Mouse (Mus musculus): ENCODE data around the gene Hmga2. TPM values are rescaled to one million over a fixed set of nuclear protein-coding genes. Genes with fewer than 3 reads are reported as not detected.
"Not testable (repeated sequence)": the region's sequence is repeated elsewhere in the genome, so short reads cannot be mapped to it uniquely, and the experiment has no call there.

The Hmga2 gene
- polyA plus RNA-seq, 1 experiment from 2014 or later = 4.6 TPM

DNA sequence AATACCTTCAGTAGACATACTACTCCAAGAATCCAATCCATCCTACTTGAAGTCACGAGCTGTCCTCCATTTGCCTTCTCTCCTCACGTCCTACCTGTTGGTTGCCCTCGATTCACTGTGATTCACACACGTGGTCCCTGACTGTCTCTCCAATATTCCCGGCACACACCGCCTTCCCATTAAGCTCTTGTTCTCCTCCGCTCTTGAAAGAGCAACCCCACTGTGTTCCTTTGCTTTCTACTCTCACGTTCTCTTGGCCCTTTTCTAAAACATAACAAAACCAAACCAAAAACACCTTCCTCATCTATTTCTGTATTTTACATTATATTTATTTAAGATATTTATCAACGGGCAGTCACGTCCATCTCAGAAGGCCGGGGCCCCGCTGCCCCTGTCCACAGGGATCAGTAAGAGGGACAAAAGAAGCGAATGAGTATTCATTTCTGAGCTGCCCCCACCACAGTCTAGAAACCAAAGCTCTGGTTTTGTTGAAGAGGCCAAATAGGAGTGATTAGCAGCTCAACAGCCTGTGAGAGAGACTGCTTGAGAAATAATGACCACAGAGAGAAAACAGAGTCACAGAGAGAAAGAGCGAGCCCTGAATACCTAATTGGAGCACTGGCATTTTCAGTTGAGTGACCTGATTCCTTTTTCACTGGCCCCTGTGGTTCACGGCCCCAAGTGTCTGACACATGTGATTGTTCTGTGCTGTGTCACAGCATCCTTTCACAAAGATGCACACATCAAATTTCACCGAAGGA lies 131.5 kb downstream of the Hmga2 start:
- WGBS = 84% methylated on average over 16 of the region's 16 CpGs
- Histone ChIP-seq H3K27me3 (ENCODE audit: control insufficient read depth, insufficient read depth, low read length) (no peaks in the 10 kb centered on the region), H3K4me1 (ENCODE audit: control insufficient read depth in 2 of 2, insufficient read depth in 2 of 2, low read length in 2 of 2) (no peaks in the 10 kb centered on the region), H3K4me2 (ENCODE audit: low read length) (no peak overlapping the region), H3K36me3 (ENCODE audit: control insufficient read depth, insufficient read depth, low read length) (no peaks in the 10 kb centered on the region), H3K9ac (ENCODE audit: low read length) (no peak overlapping the region), H3K27ac (replicated peaks in 1 of 2; ENCODE audit: control insufficient read depth in 1 of 2, insufficient read depth in 1 of 2, low read depth in 2 of 2, low read length in 2 of 2) (no peak overlapping the region), H3K4me3 (ENCODE audit: control insufficient read depth in 1 of 2, insufficient read depth in 1 of 2, low read depth in 1 of 2, low read length in 2 of 2) (no peak overlapping the region), H3K9me3 (ENCODE audit: control insufficient read depth, low read length) (no peaks in the 10 kb centered on the region)
- ATAC-seq (ENCODE audit: insufficient number of reproducible peaks, insufficient read depth, low FRiP score, low read depth) = no peak

DNA sequence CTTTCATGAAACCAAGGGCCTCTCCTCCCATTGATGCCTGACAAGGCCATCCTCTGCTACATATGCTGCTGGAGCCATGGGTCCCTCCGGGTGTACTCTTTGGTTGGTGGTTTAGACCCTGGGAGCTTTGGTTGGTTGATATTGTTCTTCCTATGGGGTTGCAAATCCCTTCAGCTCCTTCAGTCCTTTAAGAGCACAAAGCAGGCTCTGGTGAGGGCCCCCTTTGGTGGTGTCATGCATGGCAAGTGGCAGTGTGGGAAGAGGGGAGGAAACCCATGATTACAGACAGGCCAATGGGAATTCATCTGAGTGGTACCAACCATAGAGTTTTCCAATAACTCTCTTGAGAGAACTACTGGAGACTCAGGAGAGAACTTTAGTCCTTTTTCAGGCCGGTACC lies 136.4 kb downstream of the Hmga2 start:
- 87% methylated on average over 2 of the region's 2 CpGs for whole genome bisulfite sequencing
- not testable (repeated sequence) for H3K27ac ChIP-seq (replicated peaks in 1 of 2; ENCODE audit: control insufficient read depth in 1 of 2, insufficient read depth in 1 of 2, low read depth in 2 of 2, low read length in 2 of 2); H3K36me3 ChIP-seq (ENCODE audit: control insufficient read depth, insufficient read depth, low read length)

DNA sequence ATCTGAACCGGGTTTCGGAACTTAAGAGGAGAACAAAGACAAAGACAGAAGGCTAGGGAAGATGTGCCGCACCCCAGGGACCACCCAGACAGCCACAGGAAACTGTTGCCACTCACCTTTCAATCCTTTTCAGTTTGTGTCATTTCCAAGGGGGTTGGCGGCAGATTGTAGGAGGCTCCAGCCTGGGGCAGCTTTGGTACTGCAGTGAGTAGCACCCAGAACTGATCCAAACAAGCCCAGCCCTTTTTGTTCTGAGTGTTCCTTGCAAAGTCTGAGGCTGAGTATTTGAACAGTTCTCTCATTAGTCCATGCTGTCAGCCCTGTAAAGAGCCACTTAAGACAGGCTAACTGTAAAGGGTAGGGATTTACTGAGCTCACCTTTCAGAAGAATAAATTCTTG lies 136.9 kb downstream of the Hmga2 start:
- no peaks in the 10 kb centered on the region for H3K36me3 ChIP-seq (ENCODE audit: control insufficient read depth, insufficient read depth, low read length)
- no peaks in the 10 kb centered on the region for H3K4me1 ChIP-seq (ENCODE audit: control insufficient read depth in 2 of 2, insufficient read depth in 2 of 2, low read length in 2 of 2)
- no peak overlapping the region for H3K4me3 ChIP-seq (ENCODE audit: control insufficient read depth in 1 of 2, insufficient read depth in 1 of 2, low read depth in 1 of 2, low read length in 2 of 2)
- H3K9me3 ChIP-seq (ENCODE audit: control insufficient read depth, low read length) = no peaks in the 10 kb centered on the region
- no peak for ATAC-seq (ENCODE audit: insufficient number of reproducible peaks, insufficient read depth, low FRiP score, low read depth)
- 76% methylated on average over 4 of the region's 4 CpGs for WGBS
- H3K4me2 ChIP-seq (ENCODE audit: low read length) = no peak overlapping the region
- no peak overlapping the region for H3K9ac ChIP-seq (ENCODE audit: low read length)
- H3K27me3 ChIP-seq (ENCODE audit: control insufficient read depth, insufficient read depth, low read length) = no peaks in the 10 kb centered on the region
- no peak overlapping the region for H3K27ac ChIP-seq (replicated peaks in 1 of 2; ENCODE audit: control insufficient read depth in 1 of 2, insufficient read depth in 1 of 2, low read depth in 2 of 2, low read length in 2 of 2)

More for the DNA sequence above, 136.4 kb downstream of the Hmga2 start:
- H3K27me3 ChIP-seq (ENCODE audit: control insufficient read depth, insufficient read depth, low read length); H3K9me3 ChIP-seq (ENCODE audit: control insufficient read depth, low read length); H3K9ac ChIP-seq (ENCODE audit: low read length); H3K4me2 ChIP-seq (ENCODE audit: low read length); H3K4me3 ChIP-seq (ENCODE audit: control insufficient read depth in 1 of 2, insufficient read depth in 1 of 2, low read depth in 1 of 2, low read length in 2 of 2); ATAC-seq (ENCODE audit: insufficient number of reproducible peaks, insufficient read depth, low FRiP score, low read depth); H3K4me1 ChIP-seq (ENCODE audit: control insufficient read depth in 2 of 2, insufficient read depth in 2 of 2, low read length in 2 of 2): not testable (repeated sequence)

DNA sequence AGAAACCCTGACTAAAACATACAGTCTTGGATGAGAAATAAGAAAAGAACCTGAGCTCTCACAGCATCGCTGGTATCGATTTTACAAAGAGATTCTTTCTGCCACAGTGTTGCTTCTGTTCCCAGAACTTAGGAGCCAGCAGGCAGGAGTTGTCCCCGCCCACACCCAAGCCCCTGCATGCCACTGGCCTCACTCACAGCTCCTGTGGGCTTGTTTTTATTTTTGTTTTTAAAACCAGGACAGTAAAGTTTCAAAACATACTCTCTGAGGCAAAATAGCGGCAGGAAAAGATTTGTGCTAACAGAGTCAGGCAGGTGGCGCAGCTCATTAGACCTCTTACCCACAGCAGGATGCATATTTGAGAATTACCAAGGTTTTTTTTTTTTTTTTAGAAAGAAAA lies 137.4 kb downstream of the Hmga2 start:
- no peaks in the 10 kb centered on the region for H3K4me1 ChIP-seq (ENCODE audit: control insufficient read depth in 2 of 2, insufficient read depth in 2 of 2, low read length in 2 of 2)
- no peak overlapping the region for H3K4me2 ChIP-seq (ENCODE audit: low read length)
- no peaks in the 10 kb centered on the region for H3K27me3 ChIP-seq (ENCODE audit: control insufficient read depth, insufficient read depth, low read length)
- no peak overlapping the region for H3K4me3 ChIP-seq (ENCODE audit: control insufficient read depth in 1 of 2, insufficient read depth in 1 of 2, low read depth in 1 of 2, low read length in 2 of 2)
- no peak for ATAC-seq (ENCODE audit: insufficient number of reproducible peaks, insufficient read depth, low FRiP score, low read depth)
- no peaks in the 10 kb centered on the region for H3K9me3 ChIP-seq (ENCODE audit: control insufficient read depth, low read length)
- 72% methylated on average over 5 of the region's 5 CpGs for WGBS
- no peaks in the 10 kb centered on the region for H3K36me3 ChIP-seq (ENCODE audit: control insufficient read depth, insufficient read depth, low read length)
- H3K9ac ChIP-seq (ENCODE audit: low read length) = no peak overlapping the region
- no peak overlapping the region for H3K27ac ChIP-seq (replicated peaks in 1 of 2; ENCODE audit: control insufficient read depth in 1 of 2, insufficient read depth in 1 of 2, low read depth in 2 of 2, low read length in 2 of 2)

DNA sequence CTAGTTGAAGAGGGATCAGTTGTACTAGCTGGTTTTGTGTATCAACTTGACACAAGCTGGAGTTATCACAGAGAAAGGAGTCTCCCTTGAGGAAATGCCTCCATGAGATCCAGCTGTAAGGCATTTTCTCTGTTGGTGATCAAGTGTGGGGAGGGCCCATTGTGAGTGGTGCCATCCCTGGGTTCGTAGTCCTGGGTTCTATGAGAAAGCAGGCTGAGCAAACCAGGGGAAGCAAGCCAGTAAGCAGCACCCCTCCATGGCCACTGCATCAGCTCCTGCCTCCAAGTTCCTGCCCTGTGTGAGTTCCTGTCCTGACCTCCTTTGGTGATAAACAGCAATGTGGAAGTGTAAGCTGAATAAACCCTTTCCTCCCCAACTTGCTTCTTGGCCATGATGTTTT lies 137.8 kb downstream of the Hmga2 start:
- not testable (repeated sequence) for H3K4me3 ChIP-seq (ENCODE audit: control insufficient read depth in 1 of 2, insufficient read depth in 1 of 2, low read depth in 1 of 2, low read length in 2 of 2); H3K4me2 ChIP-seq (ENCODE audit: low read length); H3K9ac ChIP-seq (ENCODE audit: low read length); ATAC-seq (ENCODE audit: insufficient number of reproducible peaks, insufficient read depth, low FRiP score, low read depth); H3K27me3 ChIP-seq (ENCODE audit: control insufficient read depth, insufficient read depth, low read length); H3K4me1 ChIP-seq (ENCODE audit: control insufficient read depth in 2 of 2, insufficient read depth in 2 of 2, low read length in 2 of 2); H3K9me3 ChIP-seq (ENCODE audit: control insufficient read depth, low read length); H3K27ac ChIP-seq (replicated peaks in 1 of 2; ENCODE audit: control insufficient read depth in 1 of 2, insufficient read depth in 1 of 2, low read depth in 2 of 2, low read length in 2 of 2); H3K36me3 ChIP-seq (ENCODE audit: control insufficient read depth, insufficient read depth, low read length)
- WGBS = 91% methylated on average over 1 of the region's 1 CpGs

DNA sequence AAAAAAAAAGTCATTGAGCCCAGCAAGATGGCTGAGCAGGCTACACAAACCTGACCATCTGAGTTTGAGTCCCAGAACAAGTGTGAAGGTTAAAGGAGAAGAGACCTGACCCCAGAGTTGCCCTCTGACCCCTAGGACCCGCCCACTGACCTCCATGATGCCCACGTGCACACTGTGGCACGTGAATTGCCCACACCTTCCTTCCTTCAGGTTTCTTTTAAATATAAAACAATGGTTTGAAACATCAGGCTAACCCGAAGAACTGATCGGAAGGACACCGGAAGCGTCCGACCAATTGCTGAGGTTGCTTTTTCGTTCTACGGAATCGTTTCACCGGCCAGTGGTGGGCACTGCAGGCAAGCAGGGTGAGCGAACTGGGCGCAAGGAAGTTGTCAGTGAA lies 148.3 kb downstream of the Hmga2 start:
- H3K4me2 ChIP-seq (ENCODE audit: low read length) = no peak overlapping the region
- H3K9me3 ChIP-seq (ENCODE audit: control insufficient read depth, low read length) = no peaks in the 10 kb centered on the region
- WGBS = 93% methylated on average over 14 of the region's 14 CpGs
- H3K36me3 ChIP-seq (ENCODE audit: control insufficient read depth, insufficient read depth, low read length) = no peaks in the 10 kb centered on the region
- no peak overlapping the region for H3K27ac ChIP-seq (replicated peaks in 1 of 2; ENCODE audit: control insufficient read depth in 1 of 2, insufficient read depth in 1 of 2, low read depth in 2 of 2, low read length in 2 of 2)
- H3K4me1 ChIP-seq (ENCODE audit: control insufficient read depth in 2 of 2, insufficient read depth in 2 of 2, low read length in 2 of 2) = no peaks in the 10 kb centered on the region
- no peak overlapping the region for H3K4me3 ChIP-seq (ENCODE audit: control insufficient read depth in 1 of 2, insufficient read depth in 1 of 2, low read depth in 1 of 2, low read length in 2 of 2)
- no peaks in the 10 kb centered on the region for H3K27me3 ChIP-seq (ENCODE audit: control insufficient read depth, insufficient read depth, low read length)
- H3K9ac ChIP-seq (ENCODE audit: low read length) = no peak overlapping the region
- ATAC-seq (ENCODE audit: insufficient number of reproducible peaks, insufficient read depth, low FRiP score, low read depth) = no peak

DNA sequence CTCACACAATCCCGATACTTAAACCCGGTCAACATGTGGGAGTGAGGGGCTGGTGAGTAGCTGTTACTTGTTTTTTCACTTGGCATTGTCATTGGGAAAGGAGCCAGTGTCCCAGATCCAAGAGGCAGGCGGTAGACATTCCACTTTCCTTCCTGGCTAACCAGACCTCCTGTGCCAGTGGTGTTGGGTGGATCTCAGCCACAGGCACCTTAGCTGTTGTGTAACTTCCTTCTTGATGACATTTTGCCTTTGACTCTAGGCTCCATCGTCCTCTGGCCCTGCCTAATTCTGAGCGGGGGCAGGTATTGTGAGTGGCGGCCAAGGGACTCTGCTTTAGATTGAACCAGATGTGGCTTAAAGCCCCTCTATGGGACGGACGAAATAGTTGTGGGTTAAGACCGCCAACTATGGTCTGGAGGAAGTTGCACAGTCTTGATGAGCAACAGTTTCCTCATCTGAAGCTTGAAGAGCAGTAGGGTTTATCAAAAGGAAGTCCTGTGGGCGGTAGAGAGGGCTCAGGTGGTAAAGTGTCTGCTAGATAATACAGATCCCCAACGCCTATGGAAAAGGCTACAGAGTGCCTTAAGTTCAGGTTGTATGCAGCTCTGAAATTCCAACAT lies 152.6 kb downstream of the Hmga2 start:
- Histone ChIP-seq H3K9me3 (ENCODE audit: control insufficient read depth, low read length) (peaks cover 6% of the 10 kb centered on the region), H3K4me1 (ENCODE audit: control insufficient read depth in 2 of 2, insufficient read depth in 2 of 2, low read length in 2 of 2) (no peaks in the 10 kb centered on the region), H3K4me2 (ENCODE audit: low read length) (no peak overlapping the region), H3K9ac (ENCODE audit: low read length) (no peak overlapping the region), H3K4me3 (ENCODE audit: control insufficient read depth in 1 of 2, insufficient read depth in 1 of 2, low read depth in 1 of 2, low read length in 2 of 2) (no peak overlapping the region), H3K27ac (replicated peaks in 1 of 2; ENCODE audit: control insufficient read depth in 1 of 2, insufficient read depth in 1 of 2, low read depth in 2 of 2, low read length in 2 of 2) (no peak overlapping the region), H3K27me3 (ENCODE audit: control insufficient read depth, insufficient read depth, low read length) (no peaks in the 10 kb centered on the region), H3K36me3 (ENCODE audit: control insufficient read depth, insufficient read depth, low read length) (no peaks in the 10 kb centered on the region)
- WGBS = 79% methylated on average over 11 of the region's 11 CpGs
- no peak for ATAC-seq (ENCODE audit: insufficient number of reproducible peaks, insufficient read depth, low FRiP score, low read depth)

DNA sequence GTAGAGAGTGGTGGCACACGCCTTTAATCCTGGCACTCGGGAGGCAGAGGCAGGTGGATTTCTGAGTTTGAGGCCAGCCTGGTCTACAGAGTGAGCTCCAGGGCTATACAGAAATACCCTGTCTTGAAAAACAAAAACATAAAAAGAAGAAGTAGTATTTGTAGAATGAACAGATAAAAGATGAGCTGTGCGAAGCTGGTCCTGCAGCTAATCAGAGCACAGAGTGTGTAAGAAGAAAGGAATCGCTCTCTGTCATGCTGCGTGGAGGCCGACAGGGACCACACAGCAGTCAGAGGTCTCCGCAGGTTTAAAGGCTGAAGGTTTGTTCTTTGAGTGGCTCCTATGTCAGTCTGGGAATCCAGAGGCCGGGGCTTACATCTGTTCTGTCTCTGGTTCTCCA lies 153.5 kb downstream of the Hmga2 start:
- Histone ChIP-seq H3K27me3 (ENCODE audit: control insufficient read depth, insufficient read depth, low read length) (no peaks in the 10 kb centered on the region), H3K4me2 (ENCODE audit: low read length) (no peak overlapping the region), H3K9ac (ENCODE audit: low read length) (no peak overlapping the region), H3K36me3 (ENCODE audit: control insufficient read depth, insufficient read depth, low read length) (no peaks in the 10 kb centered on the region), H3K9me3 (ENCODE audit: control insufficient read depth, low read length) (peaks cover 6% of the 10 kb centered on the region), H3K4me1 (ENCODE audit: control insufficient read depth in 2 of 2, insufficient read depth in 2 of 2, low read length in 2 of 2) (no peaks in the 10 kb centered on the region), H3K27ac (replicated peaks in 1 of 2; ENCODE audit: control insufficient read depth in 1 of 2, insufficient read depth in 1 of 2, low read depth in 2 of 2, low read length in 2 of 2) (no peak overlapping the region), H3K4me3 (ENCODE audit: control insufficient read depth in 1 of 2, insufficient read depth in 1 of 2, low read depth in 1 of 2, low read length in 2 of 2) (no peak overlapping the region)
- 87% methylated on average over 8 of the region's 8 CpGs for WGBS
- no peak for ATAC-seq (ENCODE audit: insufficient number of reproducible peaks, insufficient read depth, low FRiP score, low read depth)
